Comparison of ENCODE assay signal across 26 mouse cellular contexts in genomic region chr14:58421904-58422303, GRCm38 (mm10).
DNase-seq lines count a peak whose midpoint lies in the region; ATAC-seq lines count a peak whose summit lies in the region.
"Had no signal": no experiment of that assay in that cellular context is flagged by ENCODE, and none has a peak within 500 bp of the region (broad histone marks: within the 10 kb centered on the region; RNA-seq: fewer than 3 reads in every experiment).

No protein-coding gene starts in this region.

- H3K27me3 ChIP-seq in heart, embryonic 12.5 days (replicated peaks) = 0 out of 2 replicates have a peak, but pooled peaks cover 4% of the 10 kb centered on the region
- H3K27me3 ChIP-seq in heart, embryonic 16.5 days (ENCODE audit: control insufficient read depth, insufficient read depth, low read length) = no peaks in the 10 kb centered on the region
- no peaks in the 10 kb centered on the region; the same call in 1 of the 2 replicates for H3K27me3 ChIP-seq in intestine, embryonic 15.5 days (replicated peaks)
- no peaks in the 10 kb centered on the region for H3K27me3 ChIP-seq in limb, embryonic 10.5 days (ENCODE audit: low read depth, poor library complexity, severe bottlenecking)
- H3K27me3 ChIP-seq: forebrain, embryonic 15.5 days; heart, embryonic 15.5 days; hindbrain, embryonic 13.5 days had no signal

- 0 out of 2 replicates have a peak overlapping the region, but pooled peaks have one; percentile 6 for H3K27ac ChIP-seq in heart, embryonic 12.5 days (ENCODE audit: poor library complexity, severe bottlenecking)
- no peak overlapping the region for H3K27ac ChIP-seq in heart, embryonic 16.5 days (ENCODE audit: low read length)
- no peak overlapping the region for H3K27ac ChIP-seq in intestine, embryonic 15.5 days
- H3K27ac ChIP-seq in limb, embryonic 10.5 days = 0 out of 2 replicates have a peak overlapping the region, but pooled peaks have one; percentile 20
- H3K27ac ChIP-seq: forebrain, embryonic 10.5 days; forebrain, embryonic 15.5 days; heart, adult 2 months; heart, embryonic 15.5 days; hindbrain, embryonic 10.5 days; hindbrain, embryonic 13.5 days had no signal

- H3K4me2 ChIP-seq in heart, embryonic 12.5 days = no peak overlapping the region
- 0 out of 2 replicates have a peak overlapping the region, but pooled peaks have one; percentile 8 for H3K4me2 ChIP-seq in heart, embryonic 16.5 days (ENCODE audit: low read depth, low read length)
- no peak overlapping the region for H3K4me2 ChIP-seq in intestine, embryonic 15.5 days (replicated peaks)
- H3K4me2 ChIP-seq: forebrain, embryonic 15.5 days; heart, embryonic 15.5 days; hindbrain, embryonic 13.5 days had no signal

- H3K4me1 ChIP-seq in heart, embryonic 12.5 days (replicated peaks) = peaks cover 22% of the 10 kb centered on the region
- H3K4me1 ChIP-seq in heart, embryonic 16.5 days (ENCODE audit: control insufficient read depth, insufficient read depth, low read length) = peaks cover 6% of the 10 kb centered on the region
- H3K4me1 ChIP-seq in intestine, embryonic 15.5 days (replicated peaks) = peaks cover 5% of the 10 kb centered on the region; the same call in 1 of the 2 replicates
- peaks cover 19% of the 10 kb centered on the region for H3K4me1 ChIP-seq in limb, embryonic 10.5 days
- H3K4me1 ChIP-seq: forebrain, embryonic 10.5 days; forebrain, embryonic 15.5 days; hindbrain, embryonic 13.5 days had no signal

- intact Hi-C loops in heart, postnatal 36 days (cut with DNase I) = no loop called here

- no peak for DNase-seq in heart, adult 11 months
- no peak for DNase-seq in heart, postnatal 36 days
- DNase-seq in limb, embryonic 10.5 days (ENCODE audit: low spot score) = no peak
- no peak for DNase-seq in urinary bladder, postnatal 4 days (ENCODE audit: low spot score in 2 of 2)
- DNase-seq in frontal cortex, postnatal 14 days (ENCODE audit: low spot score in 2 of 2) = no peak
- DNase-seq: adrenal gland, adult 8-10 months; adrenal gland, postnatal 25 days; cerebellum, adult 11-12 months; cerebellum, adult 8-10 months; cerebellum, postnatal 14 days; gastrocnemius, postnatal 10 days; heart, adult 2 months; heart, postnatal 14 days; kidney, adult 18-20 months; kidney, adult 9 months had no signal

- ATAC-seq in heart, embryonic 12.5 days (ENCODE audit: insufficient number of reproducible peaks, low FRiP score) = no peak
- ATAC-seq in heart, embryonic 16.5 days (replicated peaks; ENCODE audit: extremely low read depth, insufficient read depth, low FRiP score) = no peak; the same call in 1 of the 2 replicates
- ATAC-seq in intestine, embryonic 15.5 days = peak; percentile 82
- ATAC-seq: activated CD4-positive, CD25-positive, alpha-beta regulatory T cell, adult 4 months; CD4-positive, CD25-positive, alpha-beta regulatory T cell, adult 4 months; forebrain, embryonic 15.5 days; hindbrain, embryonic 16.5 days had no signal

- no peaks in the 10 kb centered on the region for H3K36me3 ChIP-seq in heart, embryonic 12.5 days
- H3K36me3 ChIP-seq in heart, embryonic 16.5 days (ENCODE audit: control insufficient read depth, insufficient read depth) = no peaks in the 10 kb centered on the region
- H3K36me3 ChIP-seq in intestine, embryonic 15.5 days = no peaks in the 10 kb centered on the region
- no peaks in the 10 kb centered on the region for H3K36me3 ChIP-seq in limb, embryonic 10.5 days
- H3K36me3 ChIP-seq: forebrain, embryonic 10.5 days; forebrain, embryonic 15.5 days; heart, embryonic 15.5 days; hindbrain, embryonic 10.5 days; hindbrain, embryonic 13.5 days had no signal

- no peak overlapping the region for H3K9ac ChIP-seq in heart, embryonic 12.5 days
- H3K9ac ChIP-seq in heart, embryonic 16.5 days (ENCODE audit: low read length) = no peak overlapping the region
- H3K9ac ChIP-seq in intestine, embryonic 15.5 days = no peak overlapping the region
- H3K9ac ChIP-seq: forebrain, embryonic 15.5 days; heart, embryonic 15.5 days; hindbrain, embryonic 13.5 days had no signal

- H3K4me3 ChIP-seq in heart, embryonic 12.5 days = no peak overlapping the region
- H3K4me3 ChIP-seq in heart, embryonic 16.5 days (ENCODE audit: low read length) = no peak overlapping the region
- H3K4me3 ChIP-seq in intestine, embryonic 15.5 days (replicated peaks) = no peak overlapping the region
- H3K4me3 ChIP-seq in limb, embryonic 10.5 days = no peak overlapping the region
- H3K4me3 ChIP-seq: forebrain, embryonic 10.5 days; forebrain, embryonic 15.5 days; heart, adult 2 months; heart, embryonic 15.5 days; hindbrain, embryonic 10.5 days; hindbrain, embryonic 13.5 days had no signal

- 54% methylated on average over 5 of the region's 5 CpGs for WGBS in heart, embryonic 12.5 days
- WGBS in heart, embryonic 16.5 days = 41% methylated on average over 5 of the region's 5 CpGs
- WGBS in intestine, embryonic 15.5 days = 31% methylated on average over 5 of the region's 5 CpGs
- 37% methylated on average over 5 of the region's 5 CpGs for WGBS in limb, embryonic 10.5 days

- H3K9me3 ChIP-seq in heart, embryonic 12.5 days (replicated peaks) = no peaks in the 10 kb centered on the region
- no peaks in the 10 kb centered on the region for H3K9me3 ChIP-seq in heart, embryonic 16.5 days (replicated peaks; ENCODE audit: control insufficient read depth, low read length)
- H3K9me3 ChIP-seq in intestine, embryonic 15.5 days = no peaks in the 10 kb centered on the region
- H3K9me3 ChIP-seq in limb, embryonic 10.5 days (replicated peaks) = no peaks in the 10 kb centered on the region
- H3K9me3 ChIP-seq: forebrain, embryonic 10.5 days; forebrain, embryonic 15.5 days; heart, embryonic 15.5 days; hindbrain, embryonic 10.5 days; hindbrain, embryonic 13.5 days had no signal

Comparison
In these comparisons a context has a peak if more than half of its experiments do, and no peak if none do; other contexts are left out.
1. H3K27ac ChIP-seq: peak in heart, embryonic 12.5 days (single experiment) and limb, embryonic 10.5 days (single experiment); none in heart, embryonic 16.5 days (single experiment) and intestine, embryonic 15.5 days (single experiment).